17 mouse cellular contexts compared by ENCODE assay signal in the genomic region with DNA sequence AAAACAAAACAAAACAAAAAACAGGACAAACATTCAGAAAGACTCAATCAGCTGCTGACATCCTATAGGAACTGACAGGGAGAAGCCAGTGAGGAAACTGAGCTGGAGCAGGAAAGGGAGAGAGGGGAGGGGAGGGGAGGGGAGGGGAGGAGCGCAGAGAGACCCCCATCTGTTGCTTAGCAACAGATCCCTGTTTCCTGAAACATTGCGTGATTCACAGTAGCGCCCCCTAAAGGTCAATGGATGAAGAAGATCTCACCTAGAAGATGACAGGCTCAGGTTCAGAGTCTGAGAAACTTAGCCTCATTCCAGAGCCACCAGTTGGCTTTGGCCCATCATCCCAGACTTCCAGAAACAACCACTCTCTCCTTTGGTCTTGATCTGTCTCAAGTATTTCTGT. TPM values are rescaled to one million over a fixed set of nuclear protein-coding genes. Genes with fewer than 3 reads are reported as not detected.
DNase-seq lines count a peak whose midpoint lies in the region; ATAC-seq and TF ChIP-seq lines count a peak whose summit lies in the region.
"Had no signal": no experiment of that assay in that cellular context is flagged by ENCODE, and none has a peak within 500 bp of the region (broad histone marks: within the 10 kb centered on the region; RNA-seq: fewer than 3 reads in every experiment).

No protein-coding gene starts in this region.

- no peak overlapping the region for H3K9ac ChIP-seq in liver, postnatal 0 days (replicated peaks)
- no peak overlapping the region for H3K9ac ChIP-seq in liver, embryonic 12.5 days
- H3K9ac ChIP-seq in CH12.LX (ENCODE audit: insufficient read depth, low read depth): no peak overlapping the region
- H3K9ac ChIP-seq in MEL (ENCODE audit: control insufficient read depth, low read depth, low read length, poor library complexity, severe bottlenecking): no peak overlapping the region
- H3K9ac ChIP-seq: intestine, embryonic 15.5 days; midbrain, embryonic 12.5 days had no signal

- H3K9me3 ChIP-seq in liver, postnatal 0 days (ENCODE audit: low read length): no peaks in the 10 kb centered on the region
- no peaks in the 10 kb centered on the region for H3K9me3 ChIP-seq in liver, embryonic 12.5 days (replicated peaks)
- H3K9me3 ChIP-seq in CH12.LX (replicated peaks; ENCODE audit: low read length): no peaks in the 10 kb centered on the region
- H3K9me3 ChIP-seq in MEL (replicated peaks; ENCODE audit: insufficient read depth, low read length): no peaks in the 10 kb centered on the region
- H3K9me3 ChIP-seq: intestine, embryonic 15.5 days; midbrain, embryonic 12.5 days had no signal

- no peaks in the 10 kb centered on the region for H3K4me1 ChIP-seq in liver, postnatal 0 days (ENCODE audit: insufficient read depth)
- H3K4me1 ChIP-seq in liver, embryonic 12.5 days: no peaks in the 10 kb centered on the region
- H3K4me1 ChIP-seq in CH12.LX (ENCODE audit: control insufficient read depth in 1 of 2, insufficient read depth in 2 of 2) (peaks cover 0 to 7% of the 10 kb centered on the region in 2 experiments; a peak in 2 of 4 replicates), MEL (ENCODE audit: control insufficient read depth in 1 of 2, insufficient read depth in 2 of 2, low read length in 2 of 2) (no peaks in the 10 kb centered on the region)
- H3K4me1 ChIP-seq: intestine, embryonic 15.5 days had no signal

- H3K79me2 ChIP-seq in CH12.LX (replicated peaks; ENCODE audit: control insufficient read depth, extremely low read depth, insufficient read depth, poor library complexity, severe bottlenecking): no peaks in the 10 kb centered on the region
- H3K79me2 ChIP-seq in MEL (ENCODE audit: control insufficient read depth, insufficient read depth, low read length, poor library complexity): no peaks in the 10 kb centered on the region

- H3K36me3 ChIP-seq in liver, postnatal 0 days (replicated peaks; ENCODE audit: insufficient read depth, low read length): no peaks in the 10 kb centered on the region
- no peaks in the 10 kb centered on the region for H3K36me3 ChIP-seq in liver, embryonic 12.5 days
- H3K36me3 ChIP-seq in CH12.LX (replicated peaks in 1 of 2; ENCODE audit: control insufficient read depth in 1 of 2, insufficient read depth in 1 of 2, low read length in 1 of 2): no peaks in the 10 kb centered on the region
- no peaks in the 10 kb centered on the region for H3K36me3 ChIP-seq in MEL (ENCODE audit: control insufficient read depth in 1 of 2, insufficient read depth in 2 of 2, low read length in 2 of 2)
- H3K36me3 ChIP-seq: intestine, embryonic 15.5 days; midbrain, embryonic 12.5 days had no signal

- DNase-seq in liver, postnatal 0 days: no peak
- DNase-seq in CH12.LX (ENCODE audit: extremely low read depth): peak; percentile 37
- DNase-seq in MEL (ENCODE audit: low read depth, low spot score): peak; percentile 43
- DNase-seq in mesoderm, embryonic 11.5 days (ENCODE audit: low read depth, low spot score): peak; percentile 49
- DNase-seq in left cerebral cortex, postnatal 4 days: no peak
- no peak for DNase-seq in cerebellum, adult 9-11 months
- DNase-seq: adrenal gland, postnatal 25 days; cerebellum, adult 8-10 months; lung, adult 18-20 months had no signal

- H3K4me2 ChIP-seq in liver, postnatal 0 days (ENCODE audit: low read depth, low read length): no peak overlapping the region
- no peak overlapping the region for H3K4me2 ChIP-seq in liver, embryonic 12.5 days
- no peak overlapping the region for H3K4me2 ChIP-seq in CH12.LX (ENCODE audit: insufficient read depth, low read depth, poor library complexity, severe bottlenecking)
- H3K4me2 ChIP-seq: intestine, embryonic 15.5 days; midbrain, embryonic 12.5 days had no signal

- no peak for TF ChIP-seq EP300 in liver, postnatal 0 days (IDR thresholded peaks at IDR 0.05; ENCODE audit: low read depth)
- TF ChIP-seq EP300 in CH12.LX (IDR thresholded peaks at IDR 0.05; ENCODE audit: low read length) (no peak), MEL (IDR thresholded peaks at IDR 0.05; ENCODE audit: low read depth in 1 of 2, low read length in 2 of 2) (no peak)

- peaks cover 18% of the 10 kb centered on the region for H3K27me3 ChIP-seq in liver, postnatal 0 days (ENCODE audit: insufficient read depth, low read length)
- H3K27me3 ChIP-seq in liver, embryonic 12.5 days (replicated peaks): peaks cover 33% of the 10 kb centered on the region
- H3K27me3 ChIP-seq in CH12.LX (replicated peaks): no peaks in the 10 kb centered on the region
- peaks cover 11 to 15% of the 10 kb centered on the region in 2 experiments for H3K27me3 ChIP-seq in MEL (ENCODE audit: control insufficient read depth in 1 of 2, insufficient read depth in 2 of 2, low read length in 2 of 2)
- H3K27me3 ChIP-seq: intestine, embryonic 15.5 days had no signal

- peak; percentile 47 for TF ChIP-seq CTCF in liver, postnatal 0 days (IDR thresholded peaks at IDR 0.05; ENCODE audit: low read depth)
- TF ChIP-seq CTCF in CH12.LX (conservative IDR thresholded peaks at IDR 0.05 in 1 of 2, IDR thresholded peaks at IDR 0.05 in 1 of 2; ENCODE audit: low read depth in 2 of 2, low read length in 2 of 2) (peak; percentile 7 to 41; a peak in 2 of 4 replicates), MEL (IDR thresholded peaks at IDR 0.05 in 2 of 3, conservative IDR thresholded peaks at IDR 0.05 in 1 of 3; ENCODE audit: control insufficient read depth in 1 of 3, insufficient read depth in 1 of 3, low read depth in 2 of 3, low read length in 3 of 3, poor library complexity in 1 of 3, severe bottlenecking in 1 of 3) (peak; percentile 18 to 57 (median 49); a peak in 5 of 6 replicates)

- ATAC-seq in liver, postnatal 0 days: no peak
- ATAC-seq in liver, embryonic 12.5 days: no peak
- ATAC-seq: intestine, embryonic 15.5 days had no signal

- no peak for TF ChIP-seq POLR2A in CH12.LX (IDR thresholded peaks at IDR 0.05; ENCODE audit: low read depth, low read length)
- TF ChIP-seq POLR2A in MEL (IDR thresholded peaks at IDR 0.05; ENCODE audit: control insufficient read depth in 1 of 2, insufficient read depth in 1 of 2, low read depth in 1 of 2, low read length in 2 of 2, poor library complexity in 1 of 2): no peak

- no peak overlapping the region for H3K4me3 ChIP-seq in liver, postnatal 0 days (ENCODE audit: low read depth, low read length)
- H3K4me3 ChIP-seq in liver, embryonic 12.5 days: no peak overlapping the region
- H3K4me3 ChIP-seq in CH12.LX (replicated peaks in 1 of 3; ENCODE audit: low read depth in 2 of 3, low read length in 2 of 3, poor library complexity in 1 of 3) (no peak overlapping the region), MEL (ENCODE audit: control insufficient read depth in 1 of 2, insufficient read depth in 1 of 2, low read depth in 2 of 2, low read length in 2 of 2) (no peak overlapping the region)
- H3K4me3 ChIP-seq: intestine, embryonic 15.5 days; midbrain, embryonic 12.5 days had no signal

- TF ChIP-seq RAD21 in CH12.LX (IDR thresholded peaks at IDR 0.05; ENCODE audit: low read depth, low read length) (no peak), MEL (IDR thresholded peaks at IDR 0.05; ENCODE audit: low read depth, low read length) (no peak; the same call in 1 of the 2 replicates)

- dilution Hi-C loops in CH12.LX (cut with MboI; ENCODE audit: extremely low pct_ligation_motif_present, extremely low pct_unique_long_range_greater_than_20kb, low sequenced_read_pairs): no loop called here

- in situ Hi-C loops in CH12.LX (cut with MboI; ENCODE audit: low pct_ligation_motif_present, low pct_unique_long_range_greater_than_20kb, low sequenced_read_pairs): no loop called here

- intact Hi-C loops in left cerebral cortex, postnatal 4 days (cut with DNase I): no loop called here

- H3K27ac ChIP-seq in liver, postnatal 0 days (ENCODE audit: low read depth): no peak overlapping the region
- no peak overlapping the region for H3K27ac ChIP-seq in liver, embryonic 12.5 days
- no peak overlapping the region for H3K27ac ChIP-seq in CH12.LX (ENCODE audit: insufficient read depth, low read depth)
- H3K27ac ChIP-seq in MEL (ENCODE audit: control insufficient read depth, low read depth, low read length): no peak overlapping the region
- H3K27ac ChIP-seq: intestine, embryonic 15.5 days; midbrain, embryonic 12.5 days had no signal

- 16% methylated on average over 3 of the region's 3 CpGs for WGBS in liver, postnatal 0 days (ENCODE audit: insufficient replicate concordance)
- WGBS in liver, embryonic 12.5 days (ENCODE audit: insufficient replicate concordance): 25% methylated on average over 3 of the region's 3 CpGs

TF ChIP-seq in MEL, 35 proteins besides CTCF, POLR2A, EP300 and RAD21 (continues in another document):
- TF ChIP-seq E2F4 (IDR thresholded peaks at IDR 0.05; ENCODE audit: borderline replicate concordance, low read depth, low read length): no peak

RNA-seq across cellular contexts. Expression of a gene that starts 33.9 kb away (rescaled TPM):
- 2.2 and 3.0 TPM in 2 replicates for polyA plus RNA-seq in liver, postnatal 0 days (2015; fragmentation: Nextera tagmentation; extraction: Ambion mirVana)
- polyA plus RNA-seq in liver, embryonic 12.5 days (2016; fragmentation: Nextera tagmentation; extraction: Ambion mirVana): 4.3 and 4.6 TPM in 2 replicates
- 3.2 and 4.5 TPM in 2 replicates for total RNA-seq in CH12.LX (2012; rRNA removed)
- 4.8 and 7.5 TPM in 2 replicates for total RNA-seq in CH12.LX (2014; rRNA removed)
- polyA plus RNA-seq in CH12.LX (2012; ENCODE audit: insufficient read length, low read depth): 5.5 and 8.6 TPM in 2 replicates
- total RNA-seq in MEL (2012; rRNA removed): 9.4 and 12.4 TPM in 2 replicates
- polyA plus RNA-seq in MEL (2012; ENCODE audit: insufficient read depth in 1 of 2, insufficient read length in 2 of 2, low read depth in 1 of 2, low replicate concordance in 2 of 2, missing spikeins in 1 of 2): 10 to 100 TPM in 1 of 2 experiments, not detected in 1; 45.3 TPM
- total RNA-seq in left cerebral cortex, postnatal 4 days (2021): 10 to 100 TPM; 31.0 to 37.3 TPM

RNA-seq across cellular contexts. Expression of a gene that starts 48.7 kb away (rescaled TPM):
- polyA plus RNA-seq in liver, postnatal 0 days (2015; fragmentation: Nextera tagmentation; extraction: Ambion mirVana): not detected in 2 replicates
- polyA plus RNA-seq in liver, embryonic 12.5 days (2016; fragmentation: Nextera tagmentation; extraction: Ambion mirVana): not detected in 2 replicates
- total RNA-seq in CH12.LX (2012; rRNA removed) (not detected in 2 replicates), CH12.LX (2014; rRNA removed) (not detected in 2 replicates), MEL (2012; rRNA removed) (not detected in 2 replicates)
- polyA plus RNA-seq in CH12.LX (2012; ENCODE audit: insufficient read length, low read depth) (not detected in 2 replicates), MEL (2012; ENCODE audit: insufficient read depth in 1 of 2, insufficient read length in 2 of 2, low read depth in 1 of 2, low replicate concordance in 2 of 2, missing spikeins in 1 of 2) (not detected)
- total RNA-seq in left cerebral cortex, postnatal 4 days (2021): not detected
- total RNA-seq: adrenal gland, postnatal 25 days; granulocyte monocyte progenitor cell, adult 5-6 weeks; left cerebral cortex, postnatal 36 days had no signal
- polyA plus RNA-seq: frontal cortex, adult 2 months; intestine, embryonic 15.5 days; large intestine, adult 2 months; stomach, embryonic 14.5 days had no signal

RNA-seq across cellular contexts. Expression of a gene that starts 55.3 kb away (rescaled TPM):
- 6.3 and 6.5 TPM in 2 replicates for polyA plus RNA-seq in liver, postnatal 0 days (2015; fragmentation: Nextera tagmentation; extraction: Ambion mirVana)
- 13.7 and 14.8 TPM in 2 replicates for polyA plus RNA-seq in liver, embryonic 12.5 days (2016; fragmentation: Nextera tagmentation; extraction: Ambion mirVana)
- 189 and 220 TPM in 2 replicates for total RNA-seq in CH12.LX (2012; rRNA removed)
- total RNA-seq in CH12.LX (2014; rRNA removed): 225 and 248 TPM in 2 replicates
- polyA plus RNA-seq in CH12.LX (2012; ENCODE audit: insufficient read length, low read depth): 237 TPM in 2 replicates
- 417 and 426 TPM in 2 replicates for total RNA-seq in MEL (2012; rRNA removed)
- polyA plus RNA-seq in MEL (2012; ENCODE audit: insufficient read depth in 1 of 2, insufficient read length in 2 of 2, low read depth in 1 of 2, low replicate concordance in 2 of 2, missing spikeins in 1 of 2): 100 to 1,000 TPM in 1 of 2 experiments, not detected in 1; 602 TPM
- 10 to 100 TPM; 26.3 to 31.6 TPM for total RNA-seq in left cerebral cortex, postnatal 4 days (2021)

Comparison
In these comparisons a context has a peak if more than half of its experiments do, and no peak if none do; other contexts are left out.
1. DNase-seq: peak in CH12.LX (single experiment), MEL (single experiment) and mesoderm, embryonic 11.5 days (single experiment); none in liver, postnatal 0 days (single experiment), left cerebral cortex, postnatal 4 days (single experiment) and cerebellum, adult 9-11 months (single experiment).
2. Peak in every context shown above with its lines, with median percentiles within 50 percentile points of each other: CTCF ChIP-seq.